Mouse (Mus musculus) heart, adult 2 months (tissue): ENCODE results near the gene Trim46.

Experiments
- CTCF ChIP-seq: fragments of 200-600 bp; IDR thresholded peaks from 2 replicates; pipeline ENCODE4 v1.8.1; 2022; ENCODE audit warnings: antibody characterized with exemption, mild to moderate bottlenecking, moderate library complexity
- POLR2A ChIP-seq: fragments of 200-500 bp; IDR thresholded peaks from 2 replicates; pipeline ENCODE4 v1.6.1; 2011; ENCODE audit warnings: mild to moderate bottlenecking, low read depth, low read length, control low read depth; ENCODE audit not compliant: insufficient read depth

- TF ChIP-seq CTCF: no peak
- no peak for TF ChIP-seq POLR2A
Measured at GRCm38 (mm10) chr3:89295685-89296230, 49.6 kb upstream of the Trim46 start.
